Mouse (Mus musculus) lung, adult 2 months (tissue): ENCODE data around the gene Ctsw.

Experiments used
- CTCF ChIP-seq: fragments of 200-500 bp; IDR thresholded peaks from 2 replicates; pipeline ENCODE4 v1.5.1; 2011; ENCODE audit warnings: mild to moderate bottlenecking, low read length, control low read depth; ENCODE audit not compliant: insufficient read depth
- POLR2A ChIP-seq: fragments of 200-500 bp; IDR thresholded peaks from 2 replicates; pipeline ENCODE4 v1.6.1; 2011; ENCODE audit warnings: low read depth, mild to moderate bottlenecking, control low read depth, low read length, borderline replicate concordance; ENCODE audit errors: extremely low read depth

DNA sequence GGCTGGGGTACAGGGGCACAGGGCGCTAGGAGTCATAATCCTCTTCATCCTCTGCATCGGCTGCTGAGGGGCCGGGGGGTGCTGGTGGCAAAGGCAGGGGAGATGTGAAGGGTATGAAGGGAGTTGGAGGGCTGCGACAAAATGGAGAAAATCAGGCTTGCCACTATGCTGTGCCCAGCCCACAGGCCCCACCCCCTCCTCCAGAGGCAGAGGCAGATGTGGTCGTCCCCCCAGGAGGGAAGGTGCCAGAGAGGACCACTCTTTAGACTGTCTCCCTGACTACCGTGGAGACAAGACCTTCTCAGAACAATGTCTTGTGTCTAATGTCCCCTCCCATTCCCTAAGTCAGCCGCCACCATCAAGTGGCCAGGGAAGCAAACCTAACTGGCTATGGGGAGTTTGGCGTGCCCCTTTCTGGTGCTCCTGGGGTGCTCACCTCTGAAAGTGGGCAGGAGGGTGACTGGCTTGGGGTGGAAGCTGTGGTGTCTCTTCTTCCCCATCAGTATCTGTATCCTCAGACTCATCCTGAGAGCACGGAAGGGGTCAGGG, 45.3 kb downstream of the Ctsw start:
- TF ChIP-seq POLR2A: no peak
- no peak for TF ChIP-seq CTCF
